Mouse (Mus musculus): ENCODE data around the gene Rfx6. TPM values are rescaled to one million over a fixed set of nuclear protein-coding genes. Genes with fewer than 3 reads are reported as not detected.

Rfx6 gene
- polyA plus RNA-seq, 1 experiment from 2014 or later: not detected

DNA sequence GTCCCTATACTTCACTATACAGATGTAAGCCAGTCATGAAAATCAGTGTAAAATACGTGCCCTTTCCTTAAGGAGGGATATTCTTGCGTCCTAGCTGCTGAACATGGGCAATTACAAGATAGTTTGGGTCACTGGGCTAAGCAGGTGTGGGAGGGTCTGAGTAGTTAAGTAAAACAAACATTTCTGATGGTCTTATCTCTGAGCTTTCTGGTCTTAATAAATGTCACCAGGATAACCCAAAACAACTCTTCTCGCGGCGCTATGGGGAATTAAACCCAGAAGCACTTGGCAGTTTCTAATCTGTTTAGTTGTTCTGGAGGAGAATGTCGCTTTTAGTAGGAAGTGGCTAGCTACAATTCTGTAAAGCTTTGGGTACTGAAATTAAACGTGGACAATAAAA, 91.7 kb downstream of the Rfx6 start:
- Histone ChIP-seq H3K9ac (ENCODE audit: low read depth, low read length) (no peak overlapping the region), H3K4me3 (replicated peaks; ENCODE audit: low read depth, low read length) (no peak overlapping the region), H3K27me3 (ENCODE audit: insufficient read depth, low read length) (no peaks in the 10 kb centered on the region), H3K4me2 (ENCODE audit: low read length) (no peak overlapping the region), H3K36me3 (ENCODE audit: insufficient read depth, low read length) (no peaks in the 10 kb centered on the region), H3K9me3 (replicated peaks; ENCODE audit: low read length) (no peaks in the 10 kb centered on the region), H3K27ac (no peak overlapping the region), H3K4me1 (replicated peaks; ENCODE audit: insufficient read depth, low read length) (no peaks in the 10 kb centered on the region)
- ATAC-seq (replicated peaks; ENCODE audit: low FRiP score, low read depth) (no peak), DNase-seq (ENCODE audit: low spot score) (no peak)
- WGBS: 40% methylated on average over 7 of the region's 7 CpGs
- no peak for TF ChIP-seq CTCF (IDR thresholded peaks at IDR 0.05; ENCODE audit: low read depth)

DNA sequence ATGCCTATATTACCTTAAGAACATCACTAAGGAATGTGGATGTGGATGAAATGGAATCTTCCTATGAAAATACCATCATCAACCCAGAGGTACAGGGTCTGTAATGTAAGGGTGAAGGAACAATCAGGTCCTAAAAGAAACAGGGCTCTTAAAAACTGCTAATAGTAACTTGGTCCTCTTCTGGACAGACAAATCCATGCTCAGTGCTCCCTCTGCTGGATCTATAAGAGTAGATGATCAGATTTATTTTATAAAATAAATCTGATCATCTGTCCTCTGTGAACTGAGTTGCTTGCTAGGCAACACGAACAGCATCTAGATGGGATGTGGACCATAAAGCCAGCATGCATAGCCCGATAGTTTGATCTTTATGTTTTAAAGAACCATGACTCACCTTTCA, 102.1 kb downstream of the Rfx6 start:
- DNase-seq (ENCODE audit: low spot score): peak; percentile 55
- Histone ChIP-seq H3K4me2 (ENCODE audit: low read length) (no peak overlapping the region), H3K36me3 (ENCODE audit: insufficient read depth, low read length) (no peaks in the 10 kb centered on the region), H3K4me1 (replicated peaks; ENCODE audit: insufficient read depth, low read length) (no peaks in the 10 kb centered on the region), H3K9ac (ENCODE audit: low read depth, low read length) (no peak overlapping the region), H3K27me3 (ENCODE audit: insufficient read depth, low read length) (no peaks in the 10 kb centered on the region), H3K9me3 (replicated peaks; ENCODE audit: low read length) (no peaks in the 10 kb centered on the region), H3K27ac (no peak overlapping the region), H3K4me3 (replicated peaks; ENCODE audit: low read depth, low read length) (no peak overlapping the region)
- ATAC-seq (replicated peaks; ENCODE audit: low FRiP score, low read depth): no peak
- TF ChIP-seq CTCF (IDR thresholded peaks at IDR 0.05; ENCODE audit: low read depth): peak; percentile 56; the same call in 1 of the 2 replicates
- 72% methylated on average over 2 of the region's 2 CpGs for WGBS

Other genes starting within 250 kb of the Rfx6 start
- 0.91 TPM in 1 of 2 replicates, not detected in the other for gene Gm49339, start 197.1 kb upstream of the Rfx6 start, polyA plus RNA-seq (2015; fragmentation: Nextera tagmentation; extraction: Ambion mirVana)
- 0.83 and 1.5 TPM in 2 replicates for gene Lilr4b, start 197.1 kb upstream of the Rfx6 start, polyA plus RNA-seq (2015; fragmentation: Nextera tagmentation; extraction: Ambion mirVana)
- 3.0 and 5.3 TPM in 2 replicates for gene Lilrb4a, start 186.8 kb upstream of the Rfx6 start, polyA plus RNA-seq (2015; fragmentation: Nextera tagmentation; extraction: Ambion mirVana)
- gene Fam162b, start 87.2 kb upstream of the Rfx6 start, polyA plus RNA-seq (2015; fragmentation: Nextera tagmentation; extraction: Ambion mirVana): 1.6 and 2.0 TPM in 2 replicates
- 0.08 and 0.17 TPM in 2 replicates for gene Gprc6a, start 46.3 kb upstream of the Rfx6 start, polyA plus RNA-seq (2015; fragmentation: Nextera tagmentation; extraction: Ambion mirVana)

Data from kidney, postnatal 0 days (tissue).